Mouse (Mus musculus) heart, postnatal 4 days (tissue): ENCODE results near the gene Eif2ak3. TPM values are rescaled to one million over a fixed set of nuclear protein-coding genes. Genes with fewer than 3 reads are reported as not detected.
A peak's percentile ranks its signal among the peaks of the same experiment; 100 is the strongest.

ENCODE experiments used
- DNase-seq: peaks from one replicate; pipeline ENCODE4 v3.0.0; 2021
- total RNA-seq, 2 experiments: library from RNA; stranded (reverse); gene quantifications; 2 replicates each; pipeline ENCODE4 v1.2.3; 2021

The Eif2ak3 gene
- total RNA-seq, 2 experiments from 2014 or later: 12.6 to 13.7 TPM

GRCm38 (mm10) chr6:70903689-70904088 is 59.4 kb downstream of the Eif2ak3 start:
- no peak for DNase-seq

- no peak for DNase-seq
Measured at GRCm38 (mm10) chr6:70909572-70909971, 65.3 kb downstream of the Eif2ak3 start.

- DNase-seq: no peak
Measured at GRCm38 (mm10) chr6:70910285-70910684, 66.0 kb downstream of the Eif2ak3 start.

- DNase-seq: no peak
Measured at GRCm38 (mm10) chr6:70911668-70912395, 67.5 kb downstream of the Eif2ak3 start.

- DNase-seq: no peak
Measured at GRCm38 (mm10) chr6:70912396-70912765, 68.1 kb downstream of the Eif2ak3 start.

GRCm38 (mm10) chr6:70918827-70919226 is 74.5 kb downstream of the Eif2ak3 start, which contains the start of gene Tex37:
Tex37 (minus strand) TSS chr6:70918927.
- no peak for DNase-seq

- DNase-seq: peak; percentile 48
Measured at GRCm38 (mm10) chr6:70921274-70922074, 77.2 kb downstream of the Eif2ak3 start.

- no peak for DNase-seq
Measured at GRCm38 (mm10) chr6:70931801-70932200, 87.5 kb downstream of the Eif2ak3 start.

GRCm38 (mm10) chr6:70953274-70953673 is 109.0 kb downstream of the Eif2ak3 start:
- no peak for DNase-seq

- DNase-seq: peak; percentile 18
Measured at GRCm38 (mm10) chr6:70954040-70954439, 109.7 kb downstream of the Eif2ak3 start.

Other genes with a start within 250 kb of the Eif2ak3 start
- 1 to 10 TPM; 8.1 to 8.8 TPM for gene Rpia, start 52.3 kb upstream of the Eif2ak3 start, total RNA-seq
- not detected for gene Tex37, start 74.4 kb downstream of the Eif2ak3 start, total RNA-seq
- not detected for gene Foxi3, start 112.0 kb downstream of the Eif2ak3 start, total RNA-seq